Mouse (Mus musculus) heart, postnatal 10 days (tissue): ENCODE measurements around the gene Lgals7. TPM values are rescaled to one million over a fixed set of nuclear protein-coding genes. Genes with fewer than 3 reads are reported as not detected.
A peak's percentile ranks its signal among the peaks of the same experiment; 100 is the strongest.

ENCODE experiments used
- DNase-seq, 2 experiments: peaks; one replicate each; pipeline ENCODE4 v3.0.0; 2021
- intact Hi-C: fragments of 180-260 bp; cut with DNase I; formaldehyde crosslinking; loops from one replicate; pipeline ENCODE4 v1.15.1; 2025
- total RNA-seq, 2 experiments: library from RNA; stranded (reverse); gene quantifications; 2 replicates each; pipeline ENCODE4 v1.2.3; 2021

Lgals7 gene
- total RNA-seq, 2 experiments from 2014 or later: 2.2 to 2.8 TPM

- no peak for DNase-seq
- intact Hi-C loops: loop anchor here (10.0 kb wide), 1 partner anchor 128 kb away; no protein-coding TSS in a partner anchor
Measured at GRCm38 (mm10) chr7:28907195-28907594, 43.5 kb downstream of the Lgals7 start.

- peak; percentile 77 to 80 for DNase-seq
- intact Hi-C loops: no loop called here
Measured at GRCm38 (mm10) chr7:28911632-28912031, 48.0 kb downstream of the Lgals7 start.

- no peak for DNase-seq
- intact Hi-C loops: no loop called here
Measured at GRCm38 (mm10) chr7:28913171-28913570, 49.5 kb downstream of the Lgals7 start.

Other genes with a start within 250 kb of the Lgals7 start
- gene Acp7, start 232.5 kb upstream of the Lgals7 start, total RNA-seq: not detected
- 1 to 10 TPM in 1 of 2 experiments, under 1 TPM in 1; 0.52 to 1.3 TPM for gene Fbxo27, start 171.0 kb upstream of the Lgals7 start, total RNA-seq
- gene Fbxo17, start 147.0 kb upstream of the Lgals7 start, total RNA-seq: 1 to 10 TPM; 1.4 to 1.9 TPM
- 10 to 100 TPM; 53.0 to 54.4 TPM for gene Mrps12, start 122.0 kb upstream of the Lgals7 start, total RNA-seq
- gene Sars2, start 121.9 kb upstream of the Lgals7 start, total RNA-seq: 10 to 100 TPM; 15.6 to 16.4 TPM
- gene Ccer2, start 107.7 kb upstream of the Lgals7 start, total RNA-seq: not detected
- 10 to 100 TPM; 70.7 to 76.3 TPM for gene Sirt2, start 97.1 kb upstream of the Lgals7 start, total RNA-seq
- gene Nfkbib, start 96.3 kb upstream of the Lgals7 start, total RNA-seq: 10 to 100 TPM; 15.4 to 16.1 TPM
- 1 to 10 TPM; 2.1 to 2.2 TPM for gene Rinl, start 74.9 kb upstream of the Lgals7 start, total RNA-seq
- 100 to 1,000 TPM; 423 to 428 TPM for gene Hnrnpl, start 55.3 kb upstream of the Lgals7 start, total RNA-seq
- 1,000 to 10,000 TPM; 1,137 to 1,217 TPM for gene Ech1, start 38.6 kb upstream of the Lgals7 start, total RNA-seq
- 10 to 100 TPM; 35.0 to 35.8 TPM for gene Lgals4, start 30.0 kb upstream of the Lgals7 start, total RNA-seq
- gene Capn12, start 17.6 kb downstream of the Lgals7 start, total RNA-seq: under 1 TPM; 0.26 to 0.47 TPM
- gene Actn4, start 98.5 kb downstream of the Lgals7 start, total RNA-seq: 100 to 1,000 TPM; 173 to 174 TPM
- gene Eif3k, start 118.0 kb downstream of the Lgals7 start, total RNA-seq: 100 to 1,000 TPM; 185 to 188 TPM
- 1 to 10 TPM; 2.0 to 2.2 TPM for gene Map4k1, start 118.2 kb downstream of the Lgals7 start, total RNA-seq